Mouse (Mus musculus) MEL (cell line): ENCODE results near the gene Taf5. TPM values are rescaled to one million over a fixed set of nuclear protein-coding genes. Genes with fewer than 3 reads are reported as not detected.

Source experiments
- DNase-seq: peaks from one replicate; pipeline ENCODE4 v3.0.0; 2011; ENCODE audit warnings: low read depth, low spot score
- H3K27ac ChIP-seq: 2 replicates; pipeline ENCODE4 v1.5.1; 2012; ENCODE audit warnings: low read depth, mild to moderate bottlenecking, control low read depth, low read length, moderate library complexity; ENCODE audit not compliant: control insufficient read depth
- H3K27me3 ChIP-seq, 2 experiments: fragments of 150-350 bp in 1 of 2; sonication (generic) in 1 of 2; 2 replicates each; pipeline ENCODE4 v1.6.1; 2012; ENCODE audit warnings: low read length in 2 of 2, mild to moderate bottlenecking in 2 of 2, improper control_type of control experiment in 1 of 2, moderate library complexity in 1 of 2; ENCODE audit not compliant: insufficient read depth in 2 of 2, control insufficient read depth in 1 of 2
- H3K36me3 ChIP-seq, 2 experiments: 2 replicates each; pipeline ENCODE4 v1.6.1; 2012 to 2014; ENCODE audit warnings: low read length in 2 of 2, improper control_type of control experiment in 1 of 2, inconsistent platforms in 1 of 2, mild to moderate bottlenecking in 1 of 2; ENCODE audit not compliant: insufficient read depth in 2 of 2, control insufficient read depth in 1 of 2
- H3K4me1 ChIP-seq, 2 experiments: fragments of 150-350 bp in 1 of 2; sonication (generic) in 1 of 2; 2 replicates each; pipeline ENCODE4 v1.6.1; 2012; ENCODE audit warnings: low read length in 2 of 2, improper control_type of control experiment in 1 of 2, mild to moderate bottlenecking in 1 of 2; ENCODE audit not compliant: insufficient read depth in 2 of 2, control insufficient read depth in 1 of 2
- H3K4me3 ChIP-seq, 2 experiments: fragments of 150-350 bp in 1 of 2; sonication (generic) in 1 of 2; 2 replicates each; pipeline ENCODE4 v1.5.1; 2012; ENCODE audit warnings: low read depth in 2 of 2, low read length in 2 of 2, mild to moderate bottlenecking in 2 of 2, moderate library complexity in 2 of 2, control low read depth in 1 of 2, improper control_type of control experiment in 1 of 2; ENCODE audit not compliant: control insufficient read depth in 1 of 2, insufficient read depth in 1 of 2
- H3K79me2 ChIP-seq: 2 replicates; pipeline ENCODE4 v1.6.1; 2012; ENCODE audit warnings: mild to moderate bottlenecking, low read length, moderate library complexity; ENCODE audit not compliant: control insufficient read depth, poor library complexity, insufficient read depth
- H3K9ac ChIP-seq: 2 replicates; pipeline ENCODE4 v1.6.1; 2012; ENCODE audit warnings: low read depth, mild to moderate bottlenecking, control low read depth, low read length, moderate library complexity; ENCODE audit not compliant: control insufficient read depth, poor library complexity, severe bottlenecking
- H3K9me3 ChIP-seq: fragments of 150-350 bp; sonication (generic); replicated peaks from 2 replicates; pipeline ENCODE4 v1.6.1; 2012; ENCODE audit warnings: mild to moderate bottlenecking, low read length, improper control_type of control experiment, moderate library complexity; ENCODE audit not compliant: insufficient read depth
- E2F4 ChIP-seq: IDR thresholded peaks from 2 replicates; pipeline ENCODE4 v1.6.1; 2011; ENCODE audit warnings: low read depth, low read length, improper control_type of control experiment, borderline replicate concordance
- GABPA ChIP-seq: IDR thresholded peaks from 2 replicates; pipeline ENCODE4 v1.6.1; 2012; ENCODE audit warnings: low read depth, mild to moderate bottlenecking, inconsistent platforms, low read length, improper control_type of control experiment, moderate library complexity
- KAT2A ChIP-seq: conservative IDR thresholded peaks from 2 replicates; pipeline ENCODE4 v1.6.1; 2012; ENCODE audit warnings: low read depth, low read length, improper control_type of control experiment, inconsistent platforms
- MAZ ChIP-seq: IDR thresholded peaks from 2 replicates; pipeline ENCODE4 v1.6.1; 2012; ENCODE audit warnings: low read depth, mild to moderate bottlenecking, inconsistent platforms, low read length, improper control_type of control experiment
- MEF2A ChIP-seq: IDR thresholded peaks from 2 replicates; pipeline ENCODE4 v1.6.1; 2014; ENCODE audit warnings: low read depth, mild to moderate bottlenecking, inconsistent platforms, low read length, improper control_type of control experiment; ENCODE audit not compliant: poor library complexity, insufficient replicate concordance, severe bottlenecking; ENCODE audit errors: extremely low read depth
- MYC ChIP-seq: IDR thresholded peaks from 2 replicates; pipeline ENCODE4 v1.6.1; 2011; ENCODE audit warnings: low read depth, mild to moderate bottlenecking, low read length, improper control_type of control experiment, moderate library complexity
- NRF1 ChIP-seq: IDR thresholded peaks from 2 replicates; pipeline ENCODE4 v1.6.1; 2014; ENCODE audit warnings: low read depth, mild to moderate bottlenecking, inconsistent platforms, low read length, improper control_type of control experiment, moderate library complexity; ENCODE audit not compliant: poor library complexity, insufficient read depth, severe bottlenecking
- POLR2AphosphoS2 ChIP-seq: IDR thresholded peaks from 2 replicates; pipeline ENCODE4 v1.6.1; 2011; ENCODE audit warnings: low read length, improper control_type of control experiment
- RAD21 ChIP-seq: IDR thresholded peaks from 2 replicates; pipeline ENCODE4 v1.6.1; 2011; ENCODE audit warnings: mild to moderate bottlenecking, low read depth, low read length, improper control_type of control experiment
- RCOR1 ChIP-seq: IDR thresholded peaks from 2 replicates; pipeline ENCODE4 v1.6.1; 2012; ENCODE audit warnings: low read depth, mild to moderate bottlenecking, inconsistent platforms, low read length, improper control_type of control experiment
- SIN3A ChIP-seq: IDR thresholded peaks from 2 replicates; pipeline ENCODE4 v1.6.1; 2012; ENCODE audit warnings: low read length, improper control_type of control experiment, inconsistent platforms
- TCF12 ChIP-seq: IDR thresholded peaks from 2 replicates; pipeline ENCODE4 v1.6.1; 2014; ENCODE audit warnings: low read depth, mild to moderate bottlenecking, inconsistent platforms, low read length, improper control_type of control experiment, moderate library complexity
- UBTF ChIP-seq: IDR thresholded peaks from 2 replicates; pipeline ENCODE4 v1.6.1; 2012; ENCODE audit warnings: low read depth, mild to moderate bottlenecking, inconsistent platforms, low read length, improper control_type of control experiment, moderate library complexity, borderline replicate concordance; ENCODE audit not compliant: insufficient read depth
- USF1 ChIP-seq: IDR thresholded peaks from 2 replicates; pipeline ENCODE4 v1.6.1; 2014; ENCODE audit warnings: low read depth, mild to moderate bottlenecking, inconsistent platforms, low read length, improper control_type of control experiment, moderate library complexity
- ZC3H11A ChIP-seq: IDR thresholded peaks from 2 replicates; pipeline ENCODE4 v1.6.1; 2012; ENCODE audit warnings: low read depth, mild to moderate bottlenecking, inconsistent platforms, low read length, improper control_type of control experiment
- ZKSCAN1 ChIP-seq: IDR thresholded peaks from 2 replicates; pipeline ENCODE4 v1.6.1; 2012; ENCODE audit warnings: low read depth, mild to moderate bottlenecking, inconsistent platforms, low read length, improper control_type of control experiment, moderate library complexity
- ZNF384 ChIP-seq: IDR thresholded peaks from 2 replicates; pipeline ENCODE4 v1.6.1; 2012; ENCODE audit warnings: low read depth, mild to moderate bottlenecking, inconsistent platforms, low read length, improper control_type of control experiment
- polyA plus RNA-seq, 2 experiments: library from polyadenylated mRNA; stranded (reverse) in 1 of 2; unstranded in 1 of 2; fragments of >175 nt in 1 of 2; fragments of >200 nt in 1 of 2; gene quantifications; 2 replicates each; pipeline versions ENCODE4 v1.2.1 to v1.2.4; 2012; ENCODE audit warnings: low replicate concordance in 2 of 2, low read depth in 1 of 2; ENCODE audit not compliant: insufficient read length in 2 of 2, insufficient read depth in 1 of 2, missing spikeins in 1 of 2
- total RNA-seq: library from RNA; depleted of rRNA; stranded (reverse); fragments of 300-350 nt; gene quantifications from 2 replicates; pipeline ENCODE4 v1.2.3, GENCODE M21; 2012

Gene Taf5
- total and polyA plus RNA-seq, 3 experiments = 22.8 to 74.3 (median 25.1) TPM

- TF ChIP-seq USF1 = peak; percentile 76; the same call in 1 of the 2 replicates
- TF ChIP-seq ZC3H11A = no peak
- no peak for TF ChIP-seq MEF2A
- peak; percentile 96 for TF ChIP-seq NRF1
- TF ChIP-seq SIN3A = peak; percentile 88
- TF ChIP-seq TCF12 = peak; percentile 30; the same call in 1 of the 2 replicates
- no peak for TF ChIP-seq ZKSCAN1
- no peak; the same call in 1 of the 2 replicates for TF ChIP-seq MAZ
- TF ChIP-seq KAT2A = peak; percentile 80; the same call in 1 of the 2 replicates
Measured at GRCm38 (mm10) chr19:47050271-47051032, 17.1 kb upstream of the Taf5 start, which contains the start of gene Pcgf6 (continued).

- Histone ChIP-seq H3K9ac (no peak overlapping the region), H3K27me3 (no peaks in the 10 kb centered on the region), H3K9me3 (no peaks in the 10 kb centered on the region), H3K79me2 (peaks cover 20% of the 10 kb centered on the region), H3K4me3 (no peak overlapping the region), H3K36me3 (peaks cover 1 to 20% of the 10 kb centered on the region in 2 experiments), H3K27ac (no peak overlapping the region), H3K4me1 (peaks cover 4 to 24% of the 10 kb centered on the region in 2 experiments)
- DNase-seq = no peak
- TF ChIP-seq RCOR1 (no peak), ZC3H11A (no peak), ZNF384 (peak; percentile 42; the same call in 1 of the 2 replicates), RAD21 (no peak), GABPA (no peak), POLR2AphosphoS2 (no peak), USF1 (peak; percentile 59; the same call in 1 of the 2 replicates), E2F4 (no peak), UBTF (no peak), MYC (peak; percentile 81; the same call in 1 of the 2 replicates)
Measured at GRCm38 (mm10) chr19:47052927-47053326, 14.6 kb upstream of the Taf5 start.
